Mouse (Mus musculus) hindbrain, embryonic 14.5 days (tissue): ENCODE data around the gene Bbof1. TPM values are rescaled to one million over a fixed set of nuclear protein-coding genes. Genes with fewer than 3 reads are reported as not detected.

Experiments used
- ATAC-seq: fragments of 200-750 bp; cut with Nextera tagmentation; 2 replicates; pipeline ENCODE4 v1.8.0; 2017; ENCODE audit warnings: moderate number of reproducible peaks, mild to moderate bottlenecking, moderate TSS enrichment, moderate library complexity; ENCODE audit not compliant: low FRiP score
- DNase-seq: peaks from one replicate; pipeline ENCODE4 v3.0.0-alpha.2; 2015; ENCODE audit warnings: low spot score
- H3K27ac ChIP-seq: fragments of 300-500 bp; sonication (generic); 2 replicates; pipeline ENCODE4 v1.5.1; 2014; ENCODE audit warnings: mild to moderate bottlenecking, moderate library complexity
- H3K27me3 ChIP-seq: fragments of 300-500 bp; sonication (generic); 2 replicates; pipeline ENCODE4 v1.6.1; 2014; ENCODE audit warnings: mild to moderate bottlenecking, low read length, mixed read lengths; ENCODE audit not compliant: control insufficient read depth, insufficient read depth
- H3K36me3 ChIP-seq: fragments of 300-500 bp; sonication (generic); replicated peaks from 2 replicates; pipeline ENCODE4 v1.6.1; 2014; ENCODE audit not compliant: control insufficient read depth, insufficient read depth
- H3K4me1 ChIP-seq: fragments of 300-500 bp; sonication (generic); replicated peaks from 2 replicates; pipeline ENCODE4 v1.6.1; 2014; ENCODE audit warnings: antibody characterized with exemption, low read length, mixed read lengths; ENCODE audit not compliant: control insufficient read depth, insufficient read depth
- H3K4me2 ChIP-seq: fragments of 300-500 bp; sonication (generic); replicated peaks from 2 replicates; pipeline ENCODE4 v1.6.1; 2014; ENCODE audit warnings: mild to moderate bottlenecking, moderate library complexity
- H3K4me3 ChIP-seq: fragments of 300-500 bp; sonication (generic); replicated peaks from 2 replicates; pipeline ENCODE4 v1.5.1; 2014; ENCODE audit warnings: mild to moderate bottlenecking, low read length
- H3K9ac ChIP-seq: fragments of 300-500 bp; sonication (generic); 2 replicates; pipeline ENCODE4 v1.6.1; 2014
- H3K9me3 ChIP-seq: fragments of 300-500 bp; sonication (generic); 2 replicates; pipeline ENCODE4 v1.6.1; 2016; ENCODE audit warnings: low read length; ENCODE audit not compliant: control insufficient read depth
- WGBS: fragments of 180-500 bp; shearing (Covaris S2); extraction: QIAGEN DNeasy Blood & Tissue Kit; methylation state at CpG from one replicate; pipeline ENCODE4 v1.1.7; 2014; 5-methylcytosine and 5-hydroxymethylcytosine counted together
- polyA plus RNA-seq: library from polyadenylated mRNA; unstranded; fragments of >200 nt; fragmentation: Nextera tagmentation; extraction: Ambion mirVana; gene quantifications from 2 replicates; pipeline ENCODE4 v1.2.1, GENCODE M21; 2014

Bbof1 gene
- polyA plus RNA-seq, 1 experiment from 2014 or later: 3.0 TPM

DNA sequence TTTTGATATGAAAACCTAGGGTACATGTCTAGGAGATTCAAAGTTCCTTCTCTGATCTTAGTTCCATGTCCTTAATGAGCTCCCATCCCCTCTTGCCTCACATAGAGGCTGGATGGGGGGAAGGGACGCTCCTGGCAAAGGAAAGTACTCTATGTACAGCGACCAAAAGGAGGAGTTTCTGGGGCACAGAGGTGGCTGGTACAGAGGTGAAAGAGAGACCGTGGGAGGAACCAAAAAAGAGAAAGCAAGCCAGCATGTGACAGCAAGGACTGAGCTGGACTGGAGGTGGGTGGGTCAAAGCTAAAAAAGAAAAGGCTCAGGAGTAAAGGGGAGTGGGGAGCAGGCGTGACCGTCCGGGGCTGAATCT is 41.5 kb downstream of the Bbof1 start:
- no peaks in the 10 kb centered on the region for H3K27me3 ChIP-seq
- H3K4me1 ChIP-seq: 0 out of 2 replicates have a peak, but pooled peaks cover 11% of the 10 kb centered on the region
- peak overlapping the region; percentile 63 for H3K4me2 ChIP-seq
- H3K36me3 ChIP-seq: no peaks in the 10 kb centered on the region
- H3K9me3 ChIP-seq: no peaks in the 10 kb centered on the region
- peak overlapping the region; percentile 64 for H3K9ac ChIP-seq
- WGBS: 0% methylated on average over 6 of the region's 6 CpGs
- DNase-seq: no peak
- no peak for ATAC-seq
- H3K4me3 ChIP-seq: peak overlapping the region; percentile 54
- peak overlapping the region; percentile 24 for H3K27ac ChIP-seq

GRCm38 (mm10) chr12:84450718-84451646 is 42.1 kb downstream of the Bbof1 start, which contains the start of the genes Aldh6a1 and Lin52:
Aldh6a1 (minus strand) TSS chr12:84451004.
Lin52 (plus strand) TSS chr12:84451422.
- peak within 1 kb of the TSS; percentile 54 for H3K27ac ChIP-seq
- H3K4me2 ChIP-seq: peak within 1 kb of the TSS; percentile 63
- no peaks in the 10 kb centered on the region for H3K9me3 ChIP-seq
- H3K4me1 ChIP-seq: 0 out of 2 replicates have a peak, but pooled peaks cover 11% of the 10 kb centered on the region
- DNase-seq: peak; percentile 99
- WGBS: 1% methylated on average over 49 of the region's 49 CpGs
- peak; percentile 99 for ATAC-seq
- peak within 1 kb of the TSS; percentile 54 for H3K4me3 ChIP-seq
- no peaks in the 10 kb centered on the region for H3K27me3 ChIP-seq
- H3K9ac ChIP-seq: peak within 1 kb of the TSS; percentile 64
- no peaks in the 10 kb centered on the region for H3K36me3 ChIP-seq

DNA sequence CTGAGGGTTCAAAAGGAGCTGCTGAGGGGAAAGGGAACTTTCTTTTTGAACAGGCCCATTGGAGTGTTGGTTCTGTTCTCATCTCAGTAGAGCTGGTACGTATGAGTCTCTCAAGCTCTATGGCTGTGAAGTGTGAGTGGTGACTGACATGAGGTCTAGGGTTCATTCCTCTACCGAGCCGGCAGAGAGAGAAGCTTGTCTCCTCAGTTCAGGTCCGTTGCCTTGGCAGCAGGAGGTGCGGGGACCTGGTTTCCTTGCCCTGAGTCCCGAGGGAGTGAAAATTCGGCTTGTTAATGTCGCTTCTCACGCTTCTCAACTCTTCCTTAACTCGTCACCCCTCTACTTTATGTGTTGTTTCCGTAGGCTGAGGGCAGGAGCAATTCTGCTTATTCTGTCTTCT is 42.9 kb downstream of the Bbof1 start:
- under 1% methylated on average over 11 of the region's 11 CpGs for WGBS
- no peak for ATAC-seq

GRCm38 (mm10) chr12:84456911-84457310 is 48.0 kb downstream of the Bbof1 start:
- 95% methylated on average over 3 of the region's 3 CpGs for WGBS
- H3K36me3 ChIP-seq: peaks cover 35% of the 10 kb centered on the region
- H3K4me1 ChIP-seq: 0 out of 2 replicates have a peak, but pooled peaks cover 3% of the 10 kb centered on the region
- no peak overlapping the region for H3K4me2 ChIP-seq
- no peaks in the 10 kb centered on the region for H3K9me3 ChIP-seq
- no peak for ATAC-seq
- H3K27me3 ChIP-seq: no peaks in the 10 kb centered on the region
- H3K4me3 ChIP-seq: no peak overlapping the region
- no peak overlapping the region for H3K9ac ChIP-seq
- H3K27ac ChIP-seq: no peak overlapping the region
- no peak for DNase-seq

More for the DNA sequence above, 42.9 kb downstream of the Bbof1 start:
- H3K27ac ChIP-seq: peak overlapping the region; percentile 54
- H3K9me3 ChIP-seq: no peaks in the 10 kb centered on the region
- peaks cover under 1% of the 10 kb centered on the region; the same call in 1 of the 2 replicates for H3K36me3 ChIP-seq
- H3K4me1 ChIP-seq: 0 out of 2 replicates have a peak, but pooled peaks cover 11% of the 10 kb centered on the region
- H3K4me2 ChIP-seq: peak overlapping the region; percentile 63
- H3K4me3 ChIP-seq: peak overlapping the region; percentile 54
- H3K27me3 ChIP-seq: no peaks in the 10 kb centered on the region
- H3K9ac ChIP-seq: peak overlapping the region; percentile 52
- no peak for DNase-seq

- no peak overlapping the region for H3K4me2 ChIP-seq
- no peak for DNase-seq
- 65% methylated on average over 1 of the region's 1 CpGs for WGBS
Measured at GRCm38 (mm10) chr12:84459845-84460244, 51.0 kb downstream of the Bbof1 start.

DNA sequence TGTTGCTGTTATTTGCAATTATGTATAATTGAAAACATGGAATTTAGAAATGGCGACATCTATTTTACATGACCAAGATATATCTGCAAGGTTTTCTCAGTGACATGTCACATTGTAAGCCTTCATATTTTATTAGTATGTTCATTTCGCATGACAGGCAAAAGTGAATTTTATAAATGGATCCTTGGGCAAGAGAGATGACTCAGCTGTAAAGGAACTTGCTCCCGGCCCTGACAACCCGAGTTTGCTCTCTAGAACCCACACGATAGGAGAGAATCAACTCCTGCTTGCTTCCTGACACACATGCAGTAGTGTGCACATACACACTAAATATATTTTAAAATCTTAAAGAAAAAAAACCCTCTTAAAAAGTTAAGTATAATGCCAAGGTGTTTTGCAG is 52.5 kb downstream of the Bbof1 start:
- DNase-seq: no peak
- 94% methylated on average over 5 of the region's 5 CpGs for WGBS

More at GRCm38 (mm10) chr12:84459845-84460244, 51.0 kb downstream of the Bbof1 start:
- Histone ChIP-seq H3K27me3 (no peaks in the 10 kb centered on the region), H3K4me3 (no peak overlapping the region), H3K9me3 (no peaks in the 10 kb centered on the region), H3K27ac (no peak overlapping the region), H3K36me3 (peaks cover 63% of the 10 kb centered on the region), H3K9ac (no peak overlapping the region), H3K4me1 (no peaks in the 10 kb centered on the region)
- no peak for ATAC-seq

DNA sequence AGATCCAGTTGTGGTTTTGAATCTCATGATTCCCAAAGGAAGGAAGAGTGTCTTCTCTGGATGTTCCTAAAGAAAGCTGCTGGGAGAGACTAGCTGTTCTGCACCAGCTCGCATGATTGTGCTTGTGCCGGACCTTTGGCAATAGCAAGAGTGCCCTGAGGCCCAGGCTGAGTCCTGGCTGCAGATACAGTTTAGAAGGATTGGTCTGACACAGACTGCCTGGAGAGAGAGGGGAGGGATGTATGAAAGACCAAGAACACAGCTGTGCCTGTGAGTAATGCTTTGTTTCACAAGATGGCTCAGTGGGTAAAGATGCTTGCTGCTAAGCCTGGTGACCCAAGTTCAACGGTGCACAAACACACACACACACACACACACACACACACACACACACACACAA is 54.0 kb downstream of the Bbof1 start:
- WGBS: 75% methylated on average over 3 of the region's 3 CpGs
- no peaks in the 10 kb centered on the region for H3K4me1 ChIP-seq
- H3K9ac ChIP-seq: no peak overlapping the region
- no peak overlapping the region for H3K4me2 ChIP-seq
- H3K36me3 ChIP-seq: peaks cover 61% of the 10 kb centered on the region
- no peak overlapping the region for H3K4me3 ChIP-seq
- DNase-seq: no peak
- H3K27ac ChIP-seq: no peak overlapping the region
- H3K9me3 ChIP-seq: no peaks in the 10 kb centered on the region
- no peak for ATAC-seq
- no peaks in the 10 kb centered on the region for H3K27me3 ChIP-seq

More for the DNA sequence above, 52.5 kb downstream of the Bbof1 start:
- Histone ChIP-seq H3K4me3 (no peak overlapping the region), H3K36me3 (peaks cover 64% of the 10 kb centered on the region), H3K4me1 (no peaks in the 10 kb centered on the region), H3K9ac (no peak overlapping the region), H3K4me2 (no peak overlapping the region), H3K9me3 (no peaks in the 10 kb centered on the region), H3K27ac (no peak overlapping the region), H3K27me3 (no peaks in the 10 kb centered on the region)
- no peak for ATAC-seq

DNA sequence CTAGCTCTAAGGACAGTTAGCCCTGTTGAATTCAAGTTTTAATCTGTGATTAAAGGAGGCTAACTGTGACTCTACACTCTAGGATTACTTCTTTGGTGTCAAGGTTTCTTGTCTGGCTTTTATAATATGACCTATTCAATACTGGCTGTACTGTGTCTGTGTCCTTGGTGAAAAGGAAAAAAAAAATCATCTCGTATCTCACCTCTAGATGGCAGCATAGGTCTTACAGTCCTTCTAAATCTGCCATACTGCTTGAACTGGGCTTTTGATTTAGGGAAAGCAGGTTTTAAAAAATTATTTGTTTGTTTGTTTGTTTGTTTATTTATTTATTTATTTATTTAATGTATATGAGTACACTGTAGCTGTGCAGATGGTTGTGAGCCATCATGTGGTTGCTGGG is 59.8 kb downstream of the Bbof1 start:
- Histone ChIP-seq H3K36me3 (peaks cover 26% of the 10 kb centered on the region), H3K9ac (no peak overlapping the region), H3K27me3 (no peaks in the 10 kb centered on the region), H3K4me3 (no peak overlapping the region), H3K9me3 (no peaks in the 10 kb centered on the region), H3K4me2 (no peak overlapping the region), H3K27ac (no peak overlapping the region), H3K4me1 (no peaks in the 10 kb centered on the region)
- WGBS: 0% methylated on average over 1 of the region's 1 CpGs
- DNase-seq (peak; percentile 83), ATAC-seq (no peak)

- WGBS: 96% methylated on average over 7 of the region's 7 CpGs
- ATAC-seq (no peak), DNase-seq (no peak)
- Histone ChIP-seq H3K27ac (no peak overlapping the region), H3K9ac (no peak overlapping the region), H3K4me1 (no peaks in the 10 kb centered on the region), H3K36me3 (peaks cover 5% of the 10 kb centered on the region), H3K4me2 (no peak overlapping the region), H3K27me3 (0 out of 2 replicates have a peak, but pooled peaks cover 3% of the 10 kb centered on the region), H3K9me3 (no peaks in the 10 kb centered on the region), H3K4me3 (no peak overlapping the region)
Measured at GRCm38 (mm10) chr12:84478937-84479336, 70.1 kb downstream of the Bbof1 start.
